Mouse (Mus musculus) heart, adult 2 months (tissue): ENCODE data around the gene Large1. TPM values are rescaled to one million over a fixed set of nuclear protein-coding genes. Genes with fewer than 3 reads are reported as not detected.

Source experiments
- DNase-seq, 2 experiments: peaks; one replicate each; pipeline ENCODE4 v3.0.0; 2021
- H3K27ac ChIP-seq: fragments of 200-600 bp; 2 replicates; pipeline ENCODE4 v1.8.1; 2022
- H3K27me3 ChIP-seq: fragments of 200-500 bp; 2 replicates; pipeline ENCODE4 v1.6.1; 2012; ENCODE audit warnings: mild to moderate bottlenecking, low read length, inconsistent platforms, mixed read lengths; ENCODE audit not compliant: control insufficient read depth, insufficient read depth
- H3K36me3 ChIP-seq: fragments of 200-500 bp; 2 replicates; pipeline ENCODE4 v1.6.1; 2012; ENCODE audit warnings: low read length, inconsistent platforms; ENCODE audit not compliant: control insufficient read depth, insufficient read depth
- H3K4me1 ChIP-seq: fragments of 200-500 bp; 2 replicates; pipeline ENCODE4 v1.6.1; 2011; ENCODE audit warnings: low read length; ENCODE audit not compliant: control insufficient read depth, insufficient read depth
- H3K4me3 ChIP-seq: fragments of 200-600 bp; 2 replicates; pipeline ENCODE4 v1.8.1; 2022
- H3K79me2 ChIP-seq: fragments of 200-500 bp; replicated peaks from 2 replicates; pipeline ENCODE4 v1.6.1; 2012; ENCODE audit warnings: mild to moderate bottlenecking, inconsistent platforms, low read length, moderate library complexity, mixed read lengths; ENCODE audit not compliant: control insufficient read depth, insufficient read depth
- H3K9ac ChIP-seq: fragments of 200-500 bp; 2 replicates; pipeline ENCODE4 v1.6.1; 2012; ENCODE audit warnings: low read depth, mild to moderate bottlenecking, control low read depth, inconsistent platforms, low read length, mixed read lengths
- CTCF ChIP-seq: fragments of 200-600 bp; IDR thresholded peaks from 2 replicates; pipeline ENCODE4 v1.8.1; 2022; ENCODE audit warnings: antibody characterized with exemption, mild to moderate bottlenecking, moderate library complexity
- EP300 ChIP-seq: fragments of 200-500 bp; IDR thresholded peaks from 2 replicates; pipeline ENCODE4 v1.6.1; 2011; ENCODE audit warnings: low read depth, low read length, control low read depth; ENCODE audit not compliant: insufficient read depth
- POLR2A ChIP-seq: fragments of 200-500 bp; IDR thresholded peaks from 2 replicates; pipeline ENCODE4 v1.6.1; 2011; ENCODE audit warnings: mild to moderate bottlenecking, low read depth, low read length, control low read depth; ENCODE audit not compliant: insufficient read depth
- WGBS: fragments of 180-500 bp; shearing (Covaris S2); methylation state at CpG from one replicate; pipeline ENCODE4 v1.1.7; 2018; 5-methylcytosine and 5-hydroxymethylcytosine counted together
- intact Hi-C: fragments of 180-260 bp; cut with DNase I; formaldehyde crosslinking; loops from one replicate; pipeline ENCODE4 v1.15.1; 2025
- polyA plus RNA-seq: library from polyadenylated mRNA; depleted of rRNA; stranded (reverse); fragments of >200 nt; gene quantifications from 2 replicates; pipeline ENCODE4 v1.2.3, GENCODE M21; 2012
- total RNA-seq, 2 experiments: library from RNA; stranded (reverse); gene quantifications; 2 replicates each; pipeline ENCODE4 v1.2.3; 2021

Large1 gene
- total and polyA plus RNA-seq, 3 experiments: 20.7 to 42.0 (median 36.0) TPM

GRCm38 (mm10) chr8:73061410-73061809 is 291.9 kb downstream of the Large1 start:
- Histone ChIP-seq H3K27me3 (no peaks in the 10 kb centered on the region), H3K4me1 (no peaks in the 10 kb centered on the region; the same call in 1 of the 2 replicates), H3K9ac (no peak overlapping the region), H3K79me2 (no peaks in the 10 kb centered on the region), H3K27ac (no peak overlapping the region), H3K36me3 (no peaks in the 10 kb centered on the region), H3K4me3 (no peak overlapping the region)
- no peak for DNase-seq
- WGBS: 34% methylated on average over 1 of the region's 1 CpGs
- intact Hi-C loops: no loop called here
- no peak for TF ChIP-seq POLR2A
- TF ChIP-seq EP300: no peak
- no peak for TF ChIP-seq CTCF

GRCm38 (mm10) chr8:73054726-73055125 is 298.6 kb downstream of the Large1 start:
- Histone ChIP-seq H3K27me3 (no peaks in the 10 kb centered on the region), H3K36me3 (no peaks in the 10 kb centered on the region), H3K4me3 (no peak overlapping the region), H3K4me1 (no peaks in the 10 kb centered on the region; the same call in 1 of the 2 replicates), H3K79me2 (no peaks in the 10 kb centered on the region), H3K9ac (no peak overlapping the region), H3K27ac (no peak overlapping the region)
- 80% methylated on average over 1 of the region's 1 CpGs for WGBS
- TF ChIP-seq POLR2A: no peak
- DNase-seq: no peak
- intact Hi-C loops: no loop called here

GRCm38 (mm10) chr8:73053878-73054277 is 299.5 kb downstream of the Large1 start:
- intact Hi-C loops: no loop called here
- no peak overlapping the region for H3K27ac ChIP-seq
- TF ChIP-seq POLR2A (no peak), EP300 (no peak), CTCF (no peak)

DNA sequence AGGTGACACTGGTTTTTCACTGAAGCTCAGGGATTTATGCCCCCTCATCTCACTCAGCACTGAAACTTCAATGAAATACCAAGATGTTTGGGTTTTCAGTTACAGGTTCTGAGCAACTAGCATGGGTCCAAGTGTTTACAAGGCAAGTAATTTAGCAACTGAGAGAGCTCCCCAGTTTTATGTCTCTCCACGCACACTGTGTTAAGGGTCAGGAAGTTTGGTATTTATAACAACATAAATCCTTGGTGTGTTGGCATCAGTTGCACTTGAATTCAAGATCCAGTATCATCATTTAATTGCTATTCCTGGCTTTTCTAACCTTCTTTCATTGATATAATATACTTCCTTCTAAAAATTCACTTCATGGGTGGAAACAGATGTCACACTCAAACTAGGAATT is 300.9 kb downstream of the Large1 start:
- Histone ChIP-seq H3K4me1 (no peaks in the 10 kb centered on the region), H3K27me3 (no peaks in the 10 kb centered on the region), H3K9ac (no peak overlapping the region), H3K36me3 (no peaks in the 10 kb centered on the region), H3K27ac (no peak overlapping the region), H3K4me3 (no peak overlapping the region), H3K79me2 (no peaks in the 10 kb centered on the region)
- WGBS: 95% methylated on average over 1 of the region's 1 CpGs
- no peak for DNase-seq
- intact Hi-C loops: no loop called here
- TF ChIP-seq CTCF (no peak), EP300 (no peak), POLR2A (no peak)

More at GRCm38 (mm10) chr8:73053878-73054277, 299.5 kb downstream of the Large1 start:
- WGBS: 69% methylated on average over 3 of the region's 3 CpGs
- H3K79me2 ChIP-seq: no peaks in the 10 kb centered on the region
- no peak for DNase-seq
- no peaks in the 10 kb centered on the region for H3K27me3 ChIP-seq
- H3K36me3 ChIP-seq: no peaks in the 10 kb centered on the region
- no peaks in the 10 kb centered on the region; the same call in 1 of the 2 replicates for H3K4me1 ChIP-seq
- no peak overlapping the region for H3K9ac ChIP-seq
- H3K4me3 ChIP-seq: no peak overlapping the region

DNA sequence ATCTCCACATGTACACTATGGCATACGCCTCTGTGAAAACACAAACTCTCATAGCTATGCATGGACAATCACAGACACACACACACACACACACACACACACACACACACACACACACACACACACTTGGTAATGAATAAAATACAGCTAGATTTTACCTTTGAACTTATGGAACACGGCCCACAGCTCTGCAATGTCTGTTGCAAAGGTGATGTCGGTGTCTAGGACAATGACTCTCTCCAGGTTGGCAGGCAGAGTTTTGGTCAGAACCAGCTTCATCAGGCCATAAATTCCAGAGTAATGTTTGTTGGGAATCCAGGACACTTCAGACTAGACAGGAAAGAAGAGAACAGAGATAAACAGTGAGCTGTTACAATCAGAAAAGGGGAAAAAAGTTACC is 305.2 kb downstream of the Large1 start:
- no peak overlapping the region for H3K9ac ChIP-seq
- no peaks in the 10 kb centered on the region for H3K36me3 ChIP-seq
- 93% methylated on average over 3 of the region's 3 CpGs for WGBS
- DNase-seq: no peak
- H3K4me1 ChIP-seq: no peaks in the 10 kb centered on the region
- H3K4me3 ChIP-seq: no peak overlapping the region
- H3K79me2 ChIP-seq: no peaks in the 10 kb centered on the region
- no peak overlapping the region for H3K27ac ChIP-seq
- intact Hi-C loops: no loop called here
- TF ChIP-seq CTCF (no peak), EP300 (no peak), POLR2A (no peak)
- H3K27me3 ChIP-seq: no peaks in the 10 kb centered on the region

DNA sequence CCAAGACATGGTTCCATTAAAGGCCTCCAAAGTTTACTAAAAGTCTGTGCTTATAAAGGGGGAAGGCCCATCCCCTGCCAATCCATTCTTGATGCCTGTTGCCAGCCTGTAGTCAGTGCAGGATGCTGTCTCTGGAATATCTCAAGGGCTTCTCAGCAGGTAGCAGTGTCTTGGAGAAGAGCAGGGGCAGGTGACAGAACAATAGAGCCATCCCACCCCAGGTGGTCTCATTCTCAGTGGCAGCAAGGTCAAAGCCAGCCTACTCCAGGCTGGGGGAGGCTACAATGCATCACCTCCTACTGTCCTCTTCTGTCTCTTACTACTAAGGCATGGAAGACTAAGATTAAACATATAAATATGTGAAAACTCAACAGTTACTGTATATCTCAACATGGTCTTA is 323.6 kb downstream of the Large1 start:
- no peak for DNase-seq
- intact Hi-C loops: no loop called here
- no peaks in the 10 kb centered on the region for H3K4me1 ChIP-seq
- TF ChIP-seq CTCF: no peak
- no peak for TF ChIP-seq EP300
- TF ChIP-seq POLR2A: no peak
- H3K27me3 ChIP-seq: no peaks in the 10 kb centered on the region
- no peak overlapping the region for H3K27ac ChIP-seq
- no peak overlapping the region for H3K4me3 ChIP-seq
- no peak overlapping the region for H3K9ac ChIP-seq
- peaks cover 4% of the 10 kb centered on the region; the same call in 1 of the 2 replicates for H3K36me3 ChIP-seq
- H3K79me2 ChIP-seq: no peaks in the 10 kb centered on the region

DNA sequence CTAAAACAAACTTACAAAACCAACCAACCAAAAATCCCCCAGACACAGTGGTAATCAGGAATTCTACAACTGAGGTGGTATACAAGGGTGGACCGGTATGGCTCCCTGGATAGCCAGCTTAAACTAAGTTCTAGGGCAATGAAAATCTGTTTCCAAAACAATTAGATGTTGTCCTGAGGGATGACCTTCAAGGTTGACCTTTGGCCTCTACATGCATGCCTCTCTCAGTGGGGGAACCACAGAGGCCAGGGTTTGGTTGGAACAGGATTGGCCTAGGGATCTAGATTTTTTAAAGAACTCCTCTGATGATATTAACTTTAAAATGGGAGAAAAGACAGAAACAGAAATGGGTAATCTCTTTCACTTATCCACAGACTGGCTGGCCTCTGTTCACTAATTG is 335.1 kb downstream of the Large1 start:
- H3K79me2 ChIP-seq: no peaks in the 10 kb centered on the region
- no peaks in the 10 kb centered on the region for H3K4me1 ChIP-seq
- 91% methylated on average over 1 of the region's 1 CpGs for WGBS
- no peak overlapping the region for H3K4me3 ChIP-seq
- H3K27ac ChIP-seq: no peak overlapping the region
- H3K27me3 ChIP-seq: no peaks in the 10 kb centered on the region
- no peak overlapping the region for H3K9ac ChIP-seq
- intact Hi-C loops: no loop called here
- DNase-seq: no peak
- TF ChIP-seq POLR2A (no peak), CTCF (no peak), EP300 (no peak)
- no peaks in the 10 kb centered on the region for H3K36me3 ChIP-seq
